Mouse (Mus musculus) heart, embryonic 16.5 days (tissue): ENCODE measurements around the gene Hoxb2. TPM values are rescaled to one million over a fixed set of nuclear protein-coding genes. Genes with fewer than 3 reads are reported as not detected.
A peak's percentile ranks its signal among the peaks of the same experiment; 100 is the strongest.

Experiments
- ATAC-seq: fragments of 200-750 bp; cut with Nextera tagmentation; replicated peaks from 2 replicates; pipeline ENCODE4 v1.8.0; 2017; ENCODE audit warnings: moderate number of reproducible peaks; ENCODE audit not compliant: insufficient read depth, low FRiP score; ENCODE audit errors: extremely low read depth
- H3K27ac ChIP-seq: fragments of 300-500 bp; sonication (generic); 2 replicates; pipeline ENCODE4 v1.5.1; 2014; ENCODE audit warnings: mild to moderate bottlenecking, low read length, control low read depth, moderate library complexity
- H3K27me3 ChIP-seq: fragments of 300-500 bp; sonication (generic); 2 replicates; pipeline ENCODE4 v1.6.1; 2014; ENCODE audit warnings: low read length, mixed read lengths; ENCODE audit not compliant: control insufficient read depth, insufficient read depth
- H3K36me3 ChIP-seq: fragments of 300-500 bp; sonication (generic); 2 replicates; pipeline ENCODE4 v1.6.1; 2014; ENCODE audit not compliant: control insufficient read depth, insufficient read depth
- H3K4me1 ChIP-seq: fragments of 300-500 bp; sonication (generic); 2 replicates; pipeline ENCODE4 v1.6.1; 2014; ENCODE audit warnings: low read length, mixed read lengths; ENCODE audit not compliant: control insufficient read depth, insufficient read depth
- H3K4me2 ChIP-seq: fragments of 300-500 bp; sonication (generic); 2 replicates; pipeline ENCODE4 v1.6.1; 2014; ENCODE audit warnings: low read depth, mild to moderate bottlenecking, control low read depth, low read length
- H3K4me3 ChIP-seq: fragments of 300-500 bp; sonication (generic); 2 replicates; pipeline ENCODE4 v1.5.1; 2014; ENCODE audit warnings: mild to moderate bottlenecking, control low read depth, low read length
- H3K9ac ChIP-seq: fragments of 300-500 bp; sonication (generic); 2 replicates; pipeline ENCODE4 v1.6.1; 2014; ENCODE audit warnings: low read length, control low read depth
- H3K9me3 ChIP-seq: fragments of 300-500 bp; sonication (generic); replicated peaks from 2 replicates; pipeline ENCODE4 v1.6.1; 2016; ENCODE audit warnings: low read length; ENCODE audit not compliant: control insufficient read depth
- WGBS: fragments of 180-500 bp; shearing (Covaris S2); extraction: QIAGEN DNeasy Blood & Tissue Kit; methylation state at CpG from one replicate; pipeline ENCODE4 v1.1.7; 2014; 5-methylcytosine and 5-hydroxymethylcytosine counted together
- polyA plus RNA-seq: library from polyadenylated mRNA; unstranded; fragments of >200 nt; fragmentation: Nextera tagmentation; extraction: Ambion mirVana; gene quantifications from 2 replicates; pipeline ENCODE4 v1.2.1, GENCODE M21; 2015

Gene Hoxb2
- 2.5 and 3.1 TPM in 2 replicates for polyA plus RNA-seq

DNA sequence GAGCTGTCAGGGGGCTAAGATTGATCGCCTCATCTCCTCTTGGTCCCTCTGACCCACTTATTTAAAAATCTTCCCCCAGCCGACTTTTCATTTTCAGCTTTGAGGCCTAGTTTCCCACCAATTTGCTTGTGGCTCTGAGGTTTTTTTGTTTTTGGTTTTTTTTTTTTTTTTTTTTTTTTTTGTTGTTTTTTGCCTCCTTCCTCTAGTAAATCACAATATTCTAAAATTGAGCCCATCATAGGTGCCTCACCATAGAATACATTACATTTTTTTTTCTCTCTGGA lies at the start of gene Hoxb2:
Gene Hoxb2 (plus strand): TSS at position 185 of the 284 bp plus-strand sequence.
- H3K27me3 ChIP-seq: peaks cover 86% of the 10 kb centered on the region
- H3K9me3 ChIP-seq: no peaks in the 10 kb centered on the region
- peak within 1 kb of the TSS; percentile 56; the same call in 1 of the 2 replicates for H3K4me2 ChIP-seq
- no peak within 1 kb of the TSS for H3K9ac ChIP-seq
- H3K36me3 ChIP-seq: no peaks in the 10 kb centered on the region
- no peak within 1 kb of the TSS for H3K4me3 ChIP-seq
- ATAC-seq: no peak
- H3K4me1 ChIP-seq: peaks cover 5% of the 10 kb centered on the region
- 45% methylated on average over 2 of the region's 2 CpGs for WGBS
- H3K27ac ChIP-seq: peak within 1 kb of the TSS; percentile 45; the same call in 1 of the 2 replicates

DNA sequence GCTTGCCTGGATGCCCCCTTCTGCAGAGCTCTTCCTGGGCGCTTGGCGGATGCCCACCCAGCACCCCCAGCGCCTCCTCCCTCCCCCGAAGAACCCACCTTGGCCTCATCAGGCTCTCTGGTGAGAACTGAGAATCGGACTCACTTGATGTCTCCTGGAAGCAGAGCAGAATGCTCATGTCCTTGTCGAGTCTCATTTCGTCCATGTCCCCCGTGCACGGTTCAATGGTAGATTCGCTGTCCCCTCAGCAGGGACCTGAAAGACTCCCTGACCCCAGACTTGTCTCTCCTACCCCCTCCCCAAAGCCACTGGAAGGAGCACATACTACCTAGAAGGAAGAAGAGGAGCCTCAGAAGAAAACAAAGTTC lies 49.3 kb upstream of the Hoxb2 start:
- H3K27ac ChIP-seq: no peak overlapping the region
- no peak overlapping the region; the same call in 1 of the 2 replicates for H3K4me3 ChIP-seq
- no peaks in the 10 kb centered on the region for H3K9me3 ChIP-seq
- H3K36me3 ChIP-seq: no peaks in the 10 kb centered on the region
- no peak overlapping the region for H3K9ac ChIP-seq
- WGBS: 12% methylated on average over 10 of the region's 10 CpGs
- H3K4me1 ChIP-seq: no peaks in the 10 kb centered on the region
- peaks cover 97% of the 10 kb centered on the region for H3K27me3 ChIP-seq
- no peak overlapping the region for H3K4me2 ChIP-seq
- no peak for ATAC-seq

GRCm38 (mm10) chr11:96301837-96302236 lies 48.5 kb upstream of the Hoxb2 start:
- WGBS: 6% methylated on average over 15 of the region's 15 CpGs
- no peak overlapping the region for H3K4me3 ChIP-seq
- H3K9me3 ChIP-seq: no peaks in the 10 kb centered on the region
- no peaks in the 10 kb centered on the region for H3K4me1 ChIP-seq
- no peak for ATAC-seq
- peaks cover 97% of the 10 kb centered on the region for H3K27me3 ChIP-seq
- no peak overlapping the region for H3K9ac ChIP-seq
- no peak overlapping the region for H3K4me2 ChIP-seq
- H3K36me3 ChIP-seq: no peaks in the 10 kb centered on the region
- H3K27ac ChIP-seq: no peak overlapping the region

GRCm38 (mm10) chr11:96302381-96303150 lies 47.8 kb upstream of the Hoxb2 start:
- Histone ChIP-seq H3K36me3 (no peaks in the 10 kb centered on the region), H3K27ac (no peak overlapping the region), H3K9me3 (no peaks in the 10 kb centered on the region), H3K4me3 (no peak overlapping the region), H3K9ac (no peak overlapping the region), H3K4me2 (no peak overlapping the region), H3K27me3 (peaks cover 97% of the 10 kb centered on the region), H3K4me1 (no peaks in the 10 kb centered on the region)
- no peak for ATAC-seq
- WGBS: 13% methylated on average over 23 of the region's 23 CpGs

DNA sequence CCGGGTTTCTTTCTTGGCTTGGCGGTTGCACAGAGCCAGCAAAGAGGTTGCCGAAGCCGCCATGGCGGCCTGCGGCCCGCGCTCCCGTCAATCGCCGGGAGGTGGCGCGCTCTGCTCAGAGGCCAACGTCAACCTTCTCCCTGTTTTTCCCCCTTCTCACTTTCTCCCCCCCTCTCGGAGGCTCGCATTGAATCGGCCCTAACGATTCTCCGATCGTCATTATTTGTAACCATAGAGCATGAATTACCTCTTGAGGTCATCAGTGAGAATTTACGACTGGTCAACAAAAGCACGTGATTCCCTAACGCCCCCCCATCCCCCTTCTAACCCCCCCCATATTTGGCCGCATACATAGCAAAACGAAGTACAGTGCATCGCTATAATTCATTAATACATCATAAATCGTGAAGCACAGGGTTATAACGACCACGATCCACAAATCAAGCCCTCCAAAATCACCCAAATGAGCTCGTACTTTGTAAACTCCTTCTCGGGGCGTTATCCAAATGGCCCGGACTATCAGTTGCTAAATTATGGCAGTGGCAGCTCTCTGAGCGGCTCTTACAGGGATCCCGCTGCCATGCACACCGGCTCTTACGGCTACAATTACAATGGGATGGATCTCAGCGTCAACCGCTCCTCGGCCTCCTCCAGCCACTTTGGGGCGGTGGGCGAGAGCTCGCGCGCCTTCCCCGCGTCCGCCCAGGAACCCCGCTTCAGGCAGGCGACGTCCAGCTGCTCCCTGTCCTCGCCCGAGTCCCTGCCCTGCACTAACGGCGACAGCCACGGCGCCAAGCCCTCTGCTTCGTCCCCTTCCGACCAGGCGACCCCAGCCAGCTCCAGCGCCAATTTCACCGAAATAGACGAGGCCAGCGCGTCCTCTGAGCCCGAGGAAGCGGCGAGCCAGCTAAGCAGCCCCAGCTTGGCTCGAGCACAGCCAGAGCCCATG lies 46.9 kb upstream of the Hoxb2 start, which contains the start of gene Hoxb5:
Gene Hoxb5 (plus strand): TSS at position 186 of the 949 bp plus-strand sequence.
- WGBS: 1% methylated on average over 69 of the region's 69 CpGs
- H3K27me3 ChIP-seq: peaks cover 98% of the 10 kb centered on the region
- H3K27ac ChIP-seq: no peak within 1 kb of the TSS
- no peaks in the 10 kb centered on the region for H3K9me3 ChIP-seq
- H3K9ac ChIP-seq: peak within 1 kb of the TSS; percentile 53; the same call in 1 of the 2 replicates
- peak within 1 kb of the TSS; percentile 53 for H3K4me2 ChIP-seq
- peak within 1 kb of the TSS; percentile 40 for H3K4me3 ChIP-seq
- H3K36me3 ChIP-seq: no peaks in the 10 kb centered on the region
- no peaks in the 10 kb centered on the region for H3K4me1 ChIP-seq
- ATAC-seq: no peak

GRCm38 (mm10) chr11:96304381-96305195 lies 45.7 kb upstream of the Hoxb2 start:
- no peak overlapping the region for H3K27ac ChIP-seq
- peak overlapping the region; percentile 53; the same call in 1 of the 2 replicates for H3K4me2 ChIP-seq
- peaks cover 100% of the 10 kb centered on the region for H3K27me3 ChIP-seq
- H3K4me1 ChIP-seq: no peaks in the 10 kb centered on the region
- H3K9ac ChIP-seq: peak overlapping the region; percentile 26; the same call in 1 of the 2 replicates
- no peaks in the 10 kb centered on the region for H3K9me3 ChIP-seq
- 5% methylated on average over 38 of the region's 38 CpGs for whole genome bisulfite sequencing
- no peak for ATAC-seq
- H3K4me3 ChIP-seq: peak overlapping the region; percentile 40
- H3K36me3 ChIP-seq: no peaks in the 10 kb centered on the region

DNA sequence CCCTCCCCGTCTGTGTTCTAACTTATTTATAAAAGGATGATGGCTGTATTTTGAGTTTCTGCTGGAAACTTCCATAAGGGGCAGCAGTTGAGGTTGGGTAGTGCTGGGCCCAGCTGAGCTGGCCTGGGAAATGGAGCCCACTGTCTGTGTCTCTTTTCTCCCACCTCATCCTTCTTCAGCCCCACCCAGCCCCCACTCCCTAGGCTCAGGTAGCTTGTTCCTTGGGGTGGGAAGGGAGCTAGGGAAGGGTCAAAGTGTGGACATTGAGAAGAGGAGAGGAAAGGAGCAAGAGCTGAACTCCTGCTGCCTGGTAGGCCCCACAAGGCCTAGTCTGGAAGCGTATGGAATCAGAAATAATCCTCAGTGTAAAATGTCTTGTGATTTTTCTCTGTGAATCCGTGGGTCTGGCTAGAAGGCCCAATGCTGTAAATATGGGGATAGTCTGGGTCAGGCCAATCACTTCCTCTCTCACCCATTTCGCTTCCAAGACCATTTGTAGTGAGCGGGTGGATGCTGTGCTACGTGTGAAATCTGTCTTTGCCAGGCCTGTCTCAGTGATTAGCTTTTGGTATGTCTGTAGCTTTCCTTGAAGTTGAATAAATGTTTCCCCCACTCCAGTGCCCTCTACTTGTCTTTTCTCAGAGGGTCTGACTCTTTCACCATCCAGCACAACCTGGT lies 44.7 kb upstream of the Hoxb2 start:
- Histone ChIP-seq H3K9ac (no peak overlapping the region), H3K4me3 (no peak overlapping the region), H3K27ac (no peak overlapping the region), H3K27me3 (peaks cover 100% of the 10 kb centered on the region), H3K4me1 (no peaks in the 10 kb centered on the region), H3K4me2 (no peak overlapping the region; the same call in 1 of the 2 replicates), H3K9me3 (no peaks in the 10 kb centered on the region), H3K36me3 (no peaks in the 10 kb centered on the region)
- WGBS: 64% methylated on average over 6 of the region's 6 CpGs
- no peak for ATAC-seq

DNA sequence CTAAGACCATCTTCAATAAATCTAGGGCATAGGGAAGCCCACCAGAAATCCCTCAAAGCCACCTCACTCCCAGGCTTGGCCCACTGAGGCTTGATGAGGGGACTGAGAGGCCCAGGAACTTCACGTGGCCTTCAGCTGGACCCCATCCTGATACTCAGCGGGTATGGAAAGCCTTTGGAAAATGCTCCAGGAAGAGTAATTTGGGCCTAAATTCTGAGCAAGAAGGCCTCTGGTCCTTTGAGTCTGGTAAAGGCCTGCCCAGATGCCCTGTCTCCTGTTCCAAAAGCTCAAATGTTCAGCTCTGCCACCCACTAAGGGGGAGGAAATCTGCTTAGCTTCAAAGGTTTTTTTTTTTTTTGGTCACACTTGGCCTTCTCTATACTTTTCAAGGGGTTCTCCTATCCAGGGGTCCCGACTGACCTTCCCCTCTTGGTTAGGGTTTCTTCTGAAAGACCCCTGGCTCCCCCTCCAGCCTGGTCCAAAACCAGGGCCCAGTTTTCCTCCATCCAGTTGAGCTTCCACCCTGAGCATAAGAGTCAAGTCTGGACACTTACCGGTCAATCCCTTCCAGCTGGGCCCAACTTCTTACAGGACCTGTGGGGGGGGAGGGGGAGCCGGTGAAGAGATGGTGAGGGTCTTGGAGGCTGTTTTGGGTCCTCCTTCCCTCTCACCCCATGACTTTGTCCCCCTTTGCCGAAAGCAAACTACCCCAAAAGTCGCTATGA lies 44.0 kb upstream of the Hoxb2 start:
- 31% methylated on average over 7 of the region's 7 CpGs for WGBS
- H3K9me3 ChIP-seq: no peaks in the 10 kb centered on the region
- no peak for ATAC-seq
- no peaks in the 10 kb centered on the region for H3K4me1 ChIP-seq
- no peak overlapping the region for H3K27ac ChIP-seq
- no peak overlapping the region for H3K4me3 ChIP-seq
- peaks cover 99% of the 10 kb centered on the region for H3K27me3 ChIP-seq
- H3K4me2 ChIP-seq: no peak overlapping the region
- H3K9ac ChIP-seq: no peak overlapping the region
- no peaks in the 10 kb centered on the region for H3K36me3 ChIP-seq
